Mouse (Mus musculus) erythroblast, adult 5-6 weeks (primary cell): ENCODE data around the gene Csnk1g2. TPM values are rescaled to one million over a fixed set of nuclear protein-coding genes. Genes with fewer than 3 reads are reported as not detected.
"Not testable (repeated sequence)": the region's sequence is repeated elsewhere in the genome, so short reads cannot be mapped to it uniquely, and the experiment has no call there.

ENCODE experiments used
- ATAC-seq: replicated peaks from 2 replicates; pipeline ENCODE4 v1.8.0; 2016; ENCODE audit warnings: moderate number of reproducible peaks, mild to moderate bottlenecking, moderate TSS enrichment, inconsistent platforms; ENCODE audit not compliant: poor library complexity, low FRiP score, severe bottlenecking
- total RNA-seq, 2 experiments: library from RNA; stranded (forward) in 1 of 2; stranded (reverse) in 1 of 2; fragments of 150-400 nt in 1 of 2; fragments of 200-764, 138-1000 nt in 1 of 2; gene quantifications; 2 replicates each; pipeline versions ENCODE4 v1.2.3 to v1.2.4; 2015 to 2017; ENCODE audit warnings: low replicate concordance in 2 of 2

Csnk1g2 gene
- total RNA-seq, 2 experiments from 2014 or later: 25.6 to 28.2 TPM

DNA sequence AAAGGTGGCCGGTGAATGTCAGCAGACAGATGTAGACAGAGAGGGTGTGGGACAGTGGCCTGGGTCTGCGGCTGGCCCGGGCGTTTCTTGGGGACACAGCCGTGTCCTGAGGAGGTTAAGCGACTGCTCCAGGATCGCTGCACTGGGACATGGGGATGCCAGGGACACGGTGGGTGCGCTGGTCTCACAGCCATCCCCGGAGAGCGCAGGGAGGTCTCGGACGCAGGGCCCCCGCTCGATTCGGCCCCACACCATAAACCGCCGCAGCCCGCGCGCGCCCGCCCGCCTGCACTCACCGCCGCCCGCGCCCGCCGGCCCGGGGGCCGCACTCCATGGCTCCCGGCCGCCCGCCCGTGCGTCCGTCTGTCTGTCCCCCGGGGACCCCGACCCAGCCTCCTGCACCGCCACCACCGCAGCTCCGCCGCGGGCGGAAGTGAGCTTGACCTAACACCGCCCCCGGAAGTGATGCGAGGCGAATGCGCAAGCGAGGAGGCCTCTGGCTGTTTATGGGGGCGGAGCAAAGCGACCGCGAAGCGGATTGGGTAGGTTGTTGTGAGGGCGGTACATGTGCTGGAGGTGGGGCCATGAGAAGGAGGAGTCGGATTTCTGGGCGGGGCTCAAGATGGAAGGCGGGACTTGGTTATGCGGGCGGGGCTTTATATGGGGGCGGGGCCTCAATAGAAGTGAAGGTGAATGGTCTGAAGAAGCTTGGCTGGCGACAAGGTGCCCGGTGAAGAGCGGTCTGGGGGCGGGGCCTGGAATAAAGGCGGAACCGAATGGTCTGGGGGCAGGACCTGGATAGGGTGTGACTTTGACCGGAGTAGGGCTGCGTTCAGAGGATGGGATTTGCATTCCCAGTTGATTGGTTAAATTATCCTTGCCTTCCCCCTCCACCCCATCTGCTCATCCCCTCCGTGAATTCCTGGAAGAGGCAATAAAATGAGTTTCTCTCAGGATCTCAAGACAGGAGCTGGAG lies 32.5 kb upstream of the Csnk1g2 start, which contains the start of gene Abhd17a:
Abhd17a (minus strand) TSS at position 463 of the 976 bp plus-strand sequence.
- peak; percentile 91 for ATAC-seq

DNA sequence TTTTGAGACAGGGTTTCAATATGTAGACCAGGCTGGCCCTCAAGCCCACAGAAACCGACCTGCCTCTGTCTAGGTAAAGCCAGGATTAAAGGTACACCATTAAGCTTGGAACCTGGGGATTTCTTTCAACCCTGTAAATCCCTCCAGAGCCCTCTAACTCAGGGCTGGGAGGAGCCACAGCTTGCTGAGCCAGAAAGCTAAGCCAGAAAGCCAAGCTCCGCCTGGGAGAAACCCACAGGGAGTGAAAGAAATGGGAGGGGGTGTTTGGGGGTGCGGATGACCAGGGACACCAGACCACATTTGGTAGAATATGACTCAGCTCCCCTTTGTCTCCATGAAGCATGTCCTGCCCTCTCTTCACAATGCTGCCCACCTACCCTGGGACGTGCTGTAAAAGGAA lies 26.3 kb upstream of the Csnk1g2 start:
- no peak for ATAC-seq

DNA sequence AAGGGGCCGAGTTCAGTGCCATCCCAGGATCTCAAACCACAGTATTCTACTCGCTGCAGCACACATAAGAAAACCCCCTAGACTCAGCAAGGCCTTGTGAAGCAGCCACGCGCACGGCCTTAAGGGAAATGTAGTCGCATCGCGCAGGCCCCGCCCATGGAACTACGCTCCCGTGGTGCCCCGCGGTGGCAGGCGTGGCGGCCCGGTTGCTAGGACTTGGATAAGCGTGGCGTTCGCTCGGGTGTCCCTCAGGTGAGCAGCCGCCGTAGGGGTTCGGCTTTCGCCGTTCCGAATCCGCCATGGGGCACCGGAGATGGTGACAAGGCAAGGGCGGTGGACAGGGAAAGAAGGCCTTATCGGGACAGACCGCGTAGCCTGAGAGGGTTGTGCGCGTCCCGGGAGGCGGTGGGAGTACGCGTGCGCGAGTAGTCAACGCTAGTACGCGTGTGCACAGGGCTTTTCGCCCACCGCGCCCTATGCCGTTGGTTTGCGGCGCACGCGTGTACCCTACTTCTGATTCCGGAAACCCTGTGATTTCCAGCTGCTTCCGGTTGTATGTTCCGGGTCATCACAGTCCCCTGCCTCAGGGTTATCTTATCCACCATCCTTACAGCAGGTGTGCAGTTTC lies 19.8 kb upstream of the Csnk1g2 start, which contains the start of the genes Scamp4 and Adat3:
Scamp4 (plus strand) TSS at position 175 of the 628 bp plus-strand sequence.
Adat3 (plus strand) TSS at position 183 of the 628 bp plus-strand sequence.
- ATAC-seq: peak; percentile 90

DNA sequence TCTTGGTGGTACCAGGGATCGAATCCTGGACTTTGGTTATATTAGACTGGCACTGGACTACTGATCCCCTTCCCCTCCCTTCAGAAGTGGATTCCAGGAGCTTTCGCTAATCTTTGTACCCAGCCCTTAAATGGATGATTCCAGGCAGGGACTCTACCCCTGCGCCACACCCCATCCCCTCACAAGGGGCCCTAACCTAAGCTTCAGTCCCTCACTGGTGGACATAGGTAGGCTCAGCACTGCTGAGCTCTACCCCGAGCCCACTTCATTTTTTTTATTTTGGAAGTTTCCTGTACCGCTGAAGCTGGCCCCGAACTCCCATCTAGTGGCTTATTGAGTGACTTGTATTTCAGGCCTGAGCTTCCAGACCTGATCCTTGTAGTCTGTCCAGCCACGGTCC lies 19.3 kb upstream of the Csnk1g2 start:
- ATAC-seq: peak; percentile 2; the same call in 1 of the 2 replicates

DNA sequence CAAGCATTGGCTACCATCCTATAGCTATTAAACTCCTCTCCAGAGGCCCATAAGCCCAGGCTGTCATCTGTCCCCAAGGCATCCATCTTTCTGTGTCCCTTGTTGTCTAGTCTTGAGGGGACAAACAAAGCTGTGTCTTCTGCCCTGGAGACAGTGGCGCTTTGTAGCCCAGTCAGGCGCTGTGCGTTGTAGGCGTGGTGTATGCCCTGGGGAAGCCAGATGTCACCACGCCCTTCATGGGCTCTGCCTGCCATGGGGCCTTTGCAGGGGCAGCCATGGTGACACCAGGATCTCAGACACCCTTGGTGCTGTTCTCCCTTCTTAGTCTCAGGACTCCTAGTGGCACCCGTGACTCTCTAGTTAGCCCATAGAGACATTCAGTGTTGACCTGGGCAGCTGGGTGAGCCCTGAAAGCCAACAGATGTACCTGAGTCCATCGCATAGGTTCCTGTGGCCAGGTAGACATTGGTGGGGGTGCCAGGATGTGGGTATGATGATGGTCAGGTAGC lies 18.6 kb upstream of the Csnk1g2 start:
- peak; percentile 74 for ATAC-seq

DNA sequence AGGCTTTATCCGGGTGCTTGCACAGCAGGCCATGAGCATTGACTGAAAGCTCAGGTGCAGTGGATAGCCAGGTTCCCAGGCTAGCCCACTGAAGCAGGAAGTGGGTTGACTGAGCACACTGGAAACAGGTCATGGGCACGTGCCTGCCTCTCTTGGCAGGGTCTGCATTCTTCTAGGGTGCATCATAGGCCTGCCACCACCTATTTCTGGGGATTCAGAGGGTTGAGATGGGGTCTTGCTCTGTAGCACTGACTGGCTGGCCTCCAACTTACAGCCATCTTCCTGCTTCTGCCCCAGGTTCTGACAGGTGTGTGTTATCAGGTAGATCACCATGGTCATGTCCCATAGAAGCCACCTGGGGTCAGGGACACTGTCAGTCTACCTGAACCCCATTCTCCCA lies 17.6 kb upstream of the Csnk1g2 start:
- ATAC-seq: no peak

DNA sequence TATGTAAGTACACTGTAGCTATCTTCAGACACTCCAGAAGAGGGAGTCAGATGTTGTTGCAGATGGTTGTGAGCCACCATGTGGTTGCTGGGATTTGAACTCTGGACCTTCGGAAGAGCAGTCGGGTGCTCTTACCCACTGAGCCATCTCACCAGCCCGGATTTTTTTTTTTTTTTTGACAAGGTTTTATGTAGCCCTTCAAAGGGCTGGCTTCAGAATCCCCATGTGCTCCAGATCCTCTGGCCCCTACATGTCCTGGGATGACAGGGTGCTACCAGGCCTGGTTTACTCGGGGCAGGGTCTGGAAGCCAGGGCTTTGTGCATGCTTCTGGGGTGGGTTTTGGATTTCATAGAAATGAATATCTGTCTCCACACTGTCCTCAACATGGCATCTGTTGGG lies 16.9 kb upstream of the Csnk1g2 start, which contains the start of gene Gm49322:
Gm49322 (plus strand) TSS at position 301 of the 400 bp plus-strand sequence.
- ATAC-seq: not testable (repeated sequence)

DNA sequence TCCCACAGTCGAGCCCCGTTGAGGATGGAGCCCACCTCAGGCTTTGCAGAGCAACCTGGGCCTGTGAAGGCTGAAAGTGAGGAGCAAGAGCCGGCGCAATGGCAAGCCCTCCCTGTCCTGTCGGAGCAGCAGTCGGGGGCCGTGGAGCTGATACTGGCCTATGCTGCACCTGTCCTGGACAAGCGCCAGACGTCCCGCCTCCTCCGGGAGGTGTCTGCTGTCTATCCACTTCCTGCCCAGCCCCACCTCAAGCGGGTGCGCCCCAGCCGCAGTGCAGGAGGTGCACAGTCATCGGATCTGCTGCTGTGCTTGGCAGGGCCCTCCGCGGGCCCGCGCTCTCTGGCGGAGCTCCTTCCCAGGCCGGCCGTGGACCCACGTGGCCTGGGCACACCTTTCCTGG lies 16.3 kb upstream of the Csnk1g2 start:
- no peak for ATAC-seq

DNA sequence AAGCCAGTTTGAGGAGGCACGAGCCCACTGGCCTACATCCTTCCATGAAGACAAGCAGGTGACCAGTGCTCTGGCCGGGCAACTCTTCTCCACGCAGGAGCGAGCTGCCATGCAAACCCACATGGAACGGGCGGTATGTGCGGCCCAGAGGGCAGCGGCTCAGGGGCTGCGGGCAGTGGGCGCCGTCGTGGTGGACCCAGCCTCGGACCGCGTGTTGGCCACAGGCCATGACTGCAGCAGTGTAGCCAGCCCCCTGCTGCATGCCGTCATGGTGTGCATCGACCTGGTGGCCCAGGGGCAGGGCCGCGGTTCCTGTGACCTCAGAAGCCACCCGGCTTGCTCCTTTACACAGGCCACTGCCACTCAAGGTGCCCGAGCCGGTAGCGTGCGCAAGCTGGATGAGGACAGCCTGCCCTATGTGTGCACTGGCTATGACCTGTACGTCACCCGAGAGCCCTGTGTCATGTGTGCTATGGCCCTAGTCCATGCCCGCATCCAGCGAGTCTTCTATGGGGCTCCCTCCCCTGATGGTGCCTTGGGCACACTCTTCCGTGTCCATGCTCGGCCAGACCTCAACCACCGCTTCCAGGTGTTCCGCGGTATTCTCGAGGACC lies 15.8 kb upstream of the Csnk1g2 start:
- no peak for ATAC-seq

DNA sequence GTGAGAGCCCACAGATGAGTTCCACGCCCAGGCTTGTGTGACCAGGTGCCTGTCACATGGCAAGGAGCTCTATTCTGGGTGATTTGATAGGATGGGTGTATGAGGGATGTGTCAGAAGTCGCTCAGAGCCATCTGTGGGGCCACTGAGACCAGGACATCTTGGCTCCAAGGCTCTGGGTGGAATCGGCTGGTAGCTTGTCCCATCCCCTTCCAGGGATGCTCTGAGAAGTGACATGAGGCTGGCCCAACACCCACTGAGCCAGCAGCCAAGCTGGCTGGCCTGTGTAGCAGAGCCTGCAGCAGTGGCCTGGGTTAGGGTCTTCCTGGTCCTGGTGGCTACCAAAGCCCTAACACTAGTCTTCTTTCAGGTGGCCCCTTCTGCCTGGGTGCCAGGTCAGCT lies 14.2 kb upstream of the Csnk1g2 start:
- ATAC-seq: no peak

DNA sequence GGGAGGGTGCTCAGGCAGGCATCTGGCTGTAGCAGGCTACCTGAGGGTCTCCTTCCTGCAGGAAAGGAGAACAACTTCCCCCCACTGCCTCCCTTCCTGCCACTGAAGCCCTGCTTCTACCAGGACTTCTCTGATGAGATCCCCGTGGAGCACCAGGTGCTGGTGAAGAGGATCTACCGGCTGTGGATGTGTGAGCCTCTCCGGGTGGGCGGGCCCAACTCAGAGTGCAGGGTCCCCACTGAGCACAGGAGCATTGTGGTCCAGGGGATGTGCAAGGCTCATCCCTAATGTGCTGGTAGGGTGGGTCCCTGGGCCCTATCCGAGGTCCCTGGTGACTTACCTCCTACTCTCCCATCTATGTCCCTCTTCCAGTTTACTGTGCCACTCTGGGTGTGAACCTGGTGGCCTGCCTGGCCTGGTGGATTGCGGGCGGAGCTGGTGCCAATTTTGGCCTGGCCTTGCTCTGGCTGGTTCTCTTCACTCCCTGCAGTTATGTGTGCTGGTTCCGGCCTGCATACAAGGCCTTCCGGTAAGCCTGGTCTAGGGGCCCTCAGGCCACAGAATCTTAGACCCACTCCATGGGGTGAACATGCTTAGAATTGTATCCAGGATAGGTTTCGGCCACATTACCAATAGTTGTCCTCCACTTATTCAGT lies 13.2 kb upstream of the Csnk1g2 start:
- no peak for ATAC-seq

DNA sequence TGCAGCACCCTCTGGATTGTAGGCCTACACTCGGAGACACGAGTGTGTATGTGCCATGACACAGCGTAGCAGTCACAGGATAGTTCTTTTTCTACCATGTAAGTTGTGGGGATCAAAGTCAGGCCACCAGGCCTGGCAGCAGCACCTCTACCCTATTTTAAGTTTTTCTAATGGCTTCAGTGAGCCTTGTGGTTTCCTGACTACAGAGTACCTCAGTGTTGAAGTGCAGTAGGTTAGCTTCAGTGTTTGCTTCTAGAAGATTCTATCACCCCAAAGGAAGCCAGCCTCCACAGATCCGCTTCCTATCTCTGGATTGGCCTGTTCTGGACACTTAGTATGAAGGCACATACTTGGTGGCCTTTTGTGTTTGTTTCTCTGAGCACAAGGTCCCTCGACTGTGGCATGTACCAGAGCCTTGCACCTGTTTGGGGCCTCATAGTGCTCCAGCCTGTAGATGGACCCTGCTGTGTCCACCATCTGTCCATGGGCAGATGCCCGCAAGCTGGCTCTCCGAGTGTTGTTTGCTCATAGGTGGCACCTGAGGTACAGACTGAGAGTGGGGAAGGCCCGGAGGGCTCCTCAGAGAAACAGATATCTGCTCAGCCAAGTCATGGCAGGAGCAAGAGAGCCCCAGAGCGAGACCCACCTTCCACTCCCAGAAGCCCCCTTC lies 12.4 kb upstream of the Csnk1g2 start:
- ATAC-seq: no peak

DNA sequence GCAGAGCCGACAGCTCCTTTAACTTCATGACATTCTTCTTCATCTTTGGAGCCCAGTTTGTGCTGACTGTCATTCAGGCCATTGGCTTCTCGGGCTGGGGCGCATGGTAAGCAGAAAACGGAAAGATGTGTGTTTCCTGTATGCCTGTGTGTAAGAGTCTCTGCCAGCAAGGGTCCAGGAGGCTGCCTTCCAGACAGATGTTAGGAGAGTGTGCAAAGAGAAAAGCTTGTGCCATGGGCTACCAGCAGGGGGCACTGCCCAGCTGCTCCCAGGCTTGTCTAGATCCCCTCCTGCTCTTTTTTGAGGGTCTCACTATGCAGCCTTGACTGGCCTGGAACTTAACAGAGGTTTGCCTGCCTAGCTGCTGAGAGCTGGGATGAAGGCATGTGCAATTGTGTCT lies 11.6 kb upstream of the Csnk1g2 start:
- ATAC-seq: 0 out of 2 replicates have a peak, but pooled peaks have one; percentile 52

DNA sequence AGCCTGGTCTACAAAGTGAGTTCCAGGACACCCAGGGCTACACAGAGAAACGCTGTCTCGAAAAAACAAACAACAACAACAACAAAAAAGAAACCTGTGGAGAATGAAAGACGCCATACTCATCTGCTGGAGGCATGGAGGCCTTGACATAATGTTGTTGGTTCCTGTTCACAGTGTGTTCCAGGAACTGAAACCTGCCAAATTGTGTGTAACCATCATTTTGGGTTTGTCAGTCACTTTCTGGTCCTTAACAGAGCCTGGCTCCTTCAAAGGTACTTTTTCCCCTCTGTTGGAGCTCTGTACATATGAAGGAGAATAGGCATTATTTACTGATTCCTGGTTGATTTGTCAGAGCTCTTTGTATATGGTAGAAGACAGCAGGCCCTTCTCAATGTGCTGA lies 10.7 kb upstream of the Csnk1g2 start:
- ATAC-seq: no peak

DNA sequence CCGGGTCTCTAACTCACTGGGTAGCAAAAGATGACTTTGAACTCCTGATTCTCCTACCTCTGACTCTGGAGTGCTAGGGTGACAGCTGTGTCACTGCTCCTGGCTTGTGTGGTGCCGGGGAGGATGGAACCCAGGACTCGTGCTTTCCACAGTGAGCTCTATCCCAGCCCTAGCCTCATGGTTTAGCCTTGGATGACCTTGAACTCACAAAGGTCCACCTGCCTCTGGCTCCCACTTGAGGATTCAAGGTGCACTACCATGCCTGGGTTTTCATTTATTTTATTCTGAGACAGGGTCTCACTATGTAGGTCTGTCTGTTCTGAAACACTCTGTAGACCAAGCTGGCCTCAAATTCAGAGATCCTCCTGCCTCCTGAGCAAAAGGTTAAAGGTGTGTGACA lies 8.8 kb upstream of the Csnk1g2 start:
- ATAC-seq: no peak

DNA sequence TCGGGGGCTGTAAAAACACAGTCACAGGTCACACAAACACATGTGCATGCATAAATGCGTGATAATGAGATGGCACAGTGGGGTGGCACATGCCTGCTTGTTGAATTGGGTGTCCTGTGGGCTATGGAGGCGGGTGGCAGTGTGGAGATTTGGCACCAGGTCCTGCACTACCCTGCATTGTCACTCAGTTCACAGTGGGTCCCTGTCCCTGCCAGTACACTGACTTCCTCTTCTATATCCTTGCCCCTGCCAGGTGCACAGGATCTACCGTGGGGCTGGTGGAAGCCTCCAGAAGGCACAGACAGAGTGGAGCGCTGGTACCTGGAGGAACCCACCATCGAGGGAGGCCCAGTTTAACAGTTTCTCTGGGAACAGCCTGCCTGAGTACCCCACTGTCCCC lies 8.3 kb upstream of the Csnk1g2 start:
- no peak for ATAC-seq

DNA sequence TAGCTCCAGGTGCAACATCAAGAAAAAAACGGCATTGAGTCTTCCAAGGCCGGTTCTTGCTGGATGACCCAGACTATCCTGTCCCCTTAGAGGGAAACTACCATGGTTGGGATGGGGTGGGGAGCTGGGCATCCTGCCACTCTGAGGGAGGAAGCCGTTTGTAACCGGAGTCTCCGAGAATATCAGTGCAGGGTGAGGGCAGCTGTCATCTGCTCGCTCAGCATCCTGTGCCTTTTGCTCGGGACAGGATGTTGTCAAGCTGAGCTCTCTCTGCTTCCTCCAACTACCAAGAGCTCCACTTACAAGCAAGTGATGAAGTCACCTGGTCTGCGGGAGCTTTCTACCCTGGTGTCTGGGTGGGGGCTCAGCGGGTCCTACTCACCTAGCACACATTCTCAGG lies 4.5 kb upstream of the Csnk1g2 start:
- no peak for ATAC-seq

DNA sequence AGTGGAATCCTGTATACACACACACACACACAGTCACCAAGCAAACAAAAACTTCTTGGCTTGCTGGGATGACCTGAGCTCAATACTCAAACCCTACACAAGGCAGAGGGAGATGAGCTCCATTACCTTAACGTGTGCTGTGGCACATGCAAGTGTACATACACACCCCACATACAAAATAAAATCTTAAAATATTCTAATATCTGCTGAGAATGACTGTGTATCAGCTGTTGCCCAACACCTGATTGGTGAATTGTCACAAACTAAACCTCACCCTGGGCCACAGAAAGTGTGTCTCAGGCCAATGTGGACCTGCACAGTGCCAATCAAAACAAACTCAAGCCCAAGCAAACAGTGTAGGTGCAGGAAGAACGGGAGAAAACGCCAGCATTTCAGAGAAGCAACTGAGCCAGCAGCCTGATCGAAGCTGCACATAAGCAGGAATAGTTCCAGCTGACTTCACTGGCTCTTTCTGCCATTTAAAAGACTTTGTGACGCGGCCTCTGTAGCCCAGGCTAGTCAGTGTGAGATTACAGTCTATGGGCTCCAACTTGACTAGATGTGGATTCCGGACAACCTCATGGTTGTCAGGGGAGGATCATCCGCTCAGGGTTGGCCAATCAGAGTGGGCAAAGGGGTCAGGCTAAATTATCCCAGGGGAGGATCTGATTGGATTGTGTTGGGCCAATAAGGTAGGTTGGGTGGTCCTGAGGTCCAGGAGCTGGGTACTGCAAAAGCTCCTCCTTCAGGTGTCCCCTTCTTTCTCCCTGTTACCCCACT lies 3.0 kb upstream of the Csnk1g2 start:
- no peak for ATAC-seq
